Mouse (Mus musculus): ENCODE data around the gene Gpt2.

- TF ChIP-seq MAFK (IDR thresholded peaks at IDR 0.05; ENCODE audit: insufficient read depth, low read depth, low read length) (no peak), ZNF384 (IDR thresholded peaks at IDR 0.05; ENCODE audit: low read depth, low read length) (no peak)
Observed at GRCm38 (mm10) chr8:85503065-85503464, 10.7 kb downstream of the Gpt2 start.

All from ES-E14 (cell line).